Mouse (Mus musculus): ENCODE data around the gene Pmel.
A peak's percentile ranks its signal among the peaks of the same experiment; 100 is the strongest.
"Not testable (repeated sequence)": the region's sequence is repeated elsewhere in the genome, so short reads cannot be mapped to it uniquely, and the experiment has no call there.

Gene Pmel

DNA sequence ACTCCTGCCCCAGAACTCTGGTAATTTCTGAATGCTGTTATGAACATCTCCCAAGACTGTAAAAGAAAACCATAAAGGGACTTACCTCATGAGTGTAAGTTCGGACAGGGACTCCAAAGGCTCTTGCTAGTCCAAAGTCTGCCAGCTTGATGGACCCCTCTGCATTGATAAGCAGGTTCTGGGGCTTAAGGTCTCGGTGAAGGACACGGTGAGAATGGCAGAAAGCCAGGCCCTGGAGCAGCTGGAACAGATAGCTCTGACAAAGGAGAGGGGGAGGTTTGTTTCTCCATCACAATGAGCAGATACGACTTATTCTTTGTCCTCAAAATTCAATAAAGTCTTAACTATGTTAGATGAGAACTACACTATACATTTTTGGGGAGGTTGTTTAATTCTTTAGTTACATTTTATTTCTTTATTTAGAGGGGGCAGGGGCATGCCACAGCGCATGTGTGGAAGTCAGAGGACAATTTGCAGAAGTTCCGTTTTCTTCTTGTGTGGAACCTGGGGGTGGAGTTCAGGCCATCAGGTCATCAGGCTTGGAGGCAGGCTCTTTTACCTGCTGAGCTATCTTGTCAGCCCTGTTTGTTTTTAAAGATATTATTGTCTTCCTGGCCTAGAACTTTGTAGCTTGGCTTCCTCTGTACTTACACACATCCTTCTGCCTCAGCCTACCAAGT lies 1.5 kb upstream of the Pmel start:
- no peak for DNase-seq (ENCODE audit: low read depth in 2 of 2, low spot score in 2 of 2)

DNA sequence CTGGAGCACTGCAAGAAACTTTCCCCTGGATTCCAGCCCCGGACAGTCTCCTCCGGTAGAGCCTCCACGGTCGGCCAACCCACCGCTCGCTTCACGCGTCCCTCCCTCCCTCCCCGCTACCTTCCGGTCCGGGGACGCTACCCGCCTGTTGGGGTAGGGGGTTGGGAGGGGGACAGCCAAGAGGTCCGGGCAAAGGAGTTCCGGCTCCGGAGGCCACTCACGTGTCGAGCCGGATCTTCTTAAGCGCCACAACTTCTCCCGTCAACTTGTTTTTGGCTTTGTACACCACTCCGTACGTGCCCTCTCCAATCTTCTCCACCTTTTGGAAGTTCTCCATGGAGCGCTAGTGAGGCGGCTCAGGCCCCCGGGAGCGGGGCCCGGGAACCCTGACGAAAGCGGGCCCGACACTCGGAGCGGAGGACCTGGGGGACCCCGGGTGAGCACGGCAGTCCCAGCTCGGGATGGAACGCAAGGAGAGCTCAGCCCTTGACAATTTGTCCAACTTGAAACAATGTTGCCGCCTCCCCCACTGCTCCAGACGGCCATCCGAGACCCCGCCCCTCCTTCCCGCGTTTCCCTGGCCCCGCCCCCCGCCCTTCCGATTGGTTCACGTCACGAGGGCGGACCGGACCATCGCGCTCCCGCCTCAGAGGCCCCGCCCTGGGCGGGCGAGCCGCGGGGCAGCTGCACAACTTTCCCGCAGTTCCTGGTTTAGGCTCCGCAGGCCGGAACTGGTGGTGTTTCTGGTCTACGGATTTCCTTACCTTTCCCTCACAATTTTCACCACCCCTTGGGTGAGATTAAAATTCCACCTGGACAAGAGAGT lies 709 bp downstream of the Pmel start, which contains the start of gene Cdk2:
Cdk2 (minus strand) TSS at position 541 of the 826 bp plus-strand sequence.
- peak; percentile 58 to 70 for DNase-seq (ENCODE audit: low read depth in 2 of 2, low spot score in 2 of 2)

DNA sequence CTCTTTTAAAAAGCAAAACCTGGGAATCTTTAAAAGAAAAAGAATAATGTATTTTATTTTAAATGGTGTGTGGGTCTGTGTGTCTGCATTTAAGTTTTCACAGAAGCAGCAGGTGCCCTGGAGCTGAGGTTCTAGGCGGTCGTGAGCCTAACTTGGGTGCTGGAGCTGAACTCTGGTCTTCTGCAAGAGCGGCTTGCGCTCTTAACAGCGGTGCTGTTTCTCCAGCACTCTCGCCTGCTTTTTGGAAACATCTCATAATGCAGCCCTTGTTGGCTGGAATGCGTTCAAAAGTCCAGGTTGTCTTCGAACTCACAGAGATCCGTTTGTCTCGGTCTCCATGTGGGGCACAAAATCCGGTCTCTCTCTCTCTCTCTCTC lies 1.3 kb downstream of the Pmel start:
- DNase-seq (ENCODE audit: low read depth in 2 of 2, low spot score in 2 of 2), result no peak

DNA sequence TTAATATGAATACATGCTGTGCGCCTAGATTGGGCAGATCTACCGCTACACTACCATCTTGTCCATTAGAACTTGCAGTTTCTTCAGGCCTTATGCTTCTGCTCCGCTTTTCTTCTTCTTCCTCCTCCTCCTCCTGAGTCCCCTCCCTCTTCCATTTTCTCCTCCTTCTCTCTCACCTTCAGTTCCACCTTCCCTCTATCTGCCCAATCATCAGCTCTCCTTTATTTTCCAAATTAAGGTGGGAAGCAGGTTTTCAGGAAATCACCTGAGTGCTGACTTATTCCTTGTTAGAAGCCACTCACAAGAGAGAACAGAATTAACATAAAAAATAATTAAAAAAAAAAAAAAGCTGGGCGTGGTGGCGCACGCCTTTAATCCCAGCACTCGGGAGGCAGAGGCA lies 7.3 kb downstream of the Pmel start:
- DNase-seq (ENCODE audit: low read depth in 2 of 2, low spot score in 2 of 2), result not testable (repeated sequence)

DNA sequence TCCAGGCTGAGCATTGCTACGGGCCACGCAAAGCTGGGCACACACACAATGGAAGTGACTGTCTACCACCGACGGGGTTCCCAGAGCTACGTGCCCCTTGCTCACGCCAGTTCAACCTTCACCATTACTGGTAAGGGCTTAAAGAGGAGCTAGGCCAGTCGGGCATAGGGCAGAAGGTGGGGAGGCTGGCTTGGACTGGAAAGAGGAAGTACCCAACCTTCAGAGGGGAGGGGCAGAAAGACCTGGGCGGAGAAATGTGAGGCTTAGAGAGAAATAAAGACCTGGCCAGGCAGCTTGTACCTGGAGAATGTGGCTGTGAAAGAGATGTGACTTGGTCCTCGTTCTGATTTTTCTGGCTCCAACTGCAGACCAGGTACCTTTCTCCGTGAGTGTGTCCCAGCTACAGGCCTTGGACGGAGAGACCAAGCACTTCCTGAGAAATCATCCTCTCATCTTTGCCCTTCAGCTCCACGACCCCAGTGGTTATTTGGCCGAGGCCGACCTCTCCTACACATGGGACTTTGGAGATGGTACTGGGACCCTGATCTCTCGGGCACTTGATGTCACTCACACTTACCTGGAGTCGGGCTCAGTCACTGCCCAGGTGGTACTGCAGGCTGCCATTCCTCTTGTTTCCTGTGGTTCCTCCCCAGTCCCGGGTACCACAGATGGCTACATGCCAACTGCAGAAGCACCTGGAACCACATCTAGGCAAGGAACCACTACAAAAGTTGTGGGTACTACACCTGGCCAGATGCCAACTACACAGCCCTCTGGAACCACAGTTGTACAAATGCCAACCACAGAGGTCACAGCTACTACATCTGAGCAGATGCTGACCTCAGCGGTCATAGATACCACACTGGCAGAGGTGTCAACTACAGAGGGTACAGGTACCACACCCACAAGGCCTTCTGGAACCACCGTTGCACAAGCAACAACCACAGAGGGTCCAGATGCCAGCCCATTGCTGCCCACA lies 11.9 kb downstream of the Pmel start:
- DNase-seq (ENCODE audit: low read depth in 2 of 2, low spot score in 2 of 2), result peak; percentile 87 to 93

DNA sequence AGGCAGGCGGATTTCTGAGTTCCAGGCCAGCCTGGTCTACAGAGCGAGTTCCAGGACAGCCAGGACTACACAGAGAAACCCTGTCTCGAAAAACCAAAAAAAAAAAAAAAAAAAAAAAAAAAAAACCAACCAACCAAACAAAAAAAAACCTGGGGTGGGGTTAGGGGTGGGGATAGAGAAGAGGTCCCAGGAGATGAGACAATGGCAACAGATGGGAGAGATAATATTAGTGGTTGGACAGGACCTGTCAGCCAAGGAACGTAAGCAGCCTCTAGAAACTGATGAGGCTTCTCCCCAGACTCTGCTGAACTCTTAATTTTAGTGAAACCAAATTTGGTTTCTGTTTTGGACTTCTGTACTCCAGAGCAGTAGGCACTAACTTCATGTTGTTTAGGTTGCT lies 21.5 kb downstream of the Pmel start:
- not testable (repeated sequence) for DNase-seq (ENCODE audit: low read depth in 2 of 2, low spot score in 2 of 2)

DNA sequence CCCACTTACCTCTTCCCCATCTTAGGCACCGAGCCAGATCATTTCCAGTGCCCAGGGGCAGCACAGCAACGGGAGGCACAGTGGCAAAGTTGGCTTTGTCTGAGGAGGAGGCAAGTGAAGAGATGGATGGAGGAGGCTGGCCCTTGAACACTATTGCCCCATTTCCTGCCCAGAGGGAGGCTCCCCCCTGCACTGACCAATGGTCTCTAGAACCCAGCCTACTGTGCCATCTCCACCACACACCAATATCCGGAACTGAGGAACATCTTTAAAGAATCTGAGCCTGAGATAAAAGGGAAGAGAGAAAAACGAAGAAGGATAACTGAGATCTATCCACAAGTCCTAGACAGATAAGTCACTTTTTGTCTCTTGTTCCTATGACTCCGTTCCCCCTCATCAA lies 24.1 kb downstream of the Pmel start:
- DNase-seq (ENCODE audit: low read depth in 2 of 2, low spot score in 2 of 2), result no peak

DNA sequence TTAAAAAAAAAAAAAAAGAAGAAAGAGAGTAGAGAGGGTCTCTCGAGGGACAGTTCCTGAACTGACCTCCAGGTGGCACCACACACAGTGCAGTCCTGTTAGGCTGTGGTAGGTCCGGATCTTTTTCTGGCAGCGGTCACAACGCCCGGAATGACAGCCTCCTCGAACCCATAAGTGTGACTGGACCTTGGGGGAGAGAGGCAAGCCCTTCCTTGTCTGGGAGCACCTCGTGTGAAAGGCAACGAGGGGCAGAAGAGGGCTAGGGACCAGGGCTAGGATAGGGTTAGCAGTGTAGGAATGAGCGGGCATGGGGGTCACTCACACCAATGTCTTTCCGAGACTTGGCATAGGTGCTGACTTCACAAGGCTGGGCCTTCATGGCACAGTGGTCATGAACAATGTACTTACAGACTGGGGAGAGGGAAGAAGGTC lies 27.0 kb downstream of the Pmel start:
- peak in 1 of 2 experiments; percentile 66 for DNase-seq (ENCODE audit: low read depth in 2 of 2, low spot score in 2 of 2)

DNA sequence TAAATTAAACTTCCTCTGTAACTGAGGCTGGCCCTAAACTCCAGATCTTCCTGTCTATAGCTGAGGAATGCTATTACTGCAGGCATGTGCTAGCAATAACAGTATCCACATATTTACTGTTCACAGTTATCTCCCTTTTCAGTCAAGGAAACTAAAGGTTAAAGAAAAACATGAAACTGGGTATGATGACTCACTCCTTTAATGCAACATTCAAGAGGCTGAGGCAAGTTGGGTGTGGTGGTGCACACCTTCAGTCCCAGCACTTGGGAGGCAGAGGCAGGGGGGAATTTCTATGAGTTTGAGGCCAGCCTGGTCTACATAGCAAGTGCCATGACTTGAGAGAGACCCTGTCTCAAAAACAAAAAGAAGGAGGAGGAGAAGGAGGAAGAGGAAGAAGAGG lies 28.0 kb downstream of the Pmel start:
- no peak for DNase-seq (ENCODE audit: low read depth in 2 of 2, low spot score in 2 of 2)

DNA sequence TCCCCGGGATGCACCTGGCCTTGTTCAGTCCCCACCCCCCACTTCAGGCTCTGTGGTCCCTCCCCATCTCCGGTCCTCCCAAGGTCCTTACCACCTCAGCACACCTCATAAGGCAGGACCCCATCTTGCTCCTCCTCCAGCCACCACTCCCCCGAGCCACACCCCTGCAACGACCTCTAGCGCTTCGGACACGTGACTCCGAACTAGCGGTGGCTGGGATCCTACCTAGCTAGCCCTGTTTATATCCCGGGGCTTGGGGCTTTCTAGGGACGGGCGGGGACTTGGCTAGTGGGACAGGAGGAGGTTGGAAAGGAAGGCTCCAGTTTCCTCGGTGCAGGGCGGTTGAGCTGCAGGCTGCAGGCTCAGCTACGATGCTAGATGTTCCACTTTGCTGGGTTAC lies 33.4 kb downstream of the Pmel start:
- DNase-seq (ENCODE audit: low read depth in 2 of 2, low spot score in 2 of 2), result no peak

DNA sequence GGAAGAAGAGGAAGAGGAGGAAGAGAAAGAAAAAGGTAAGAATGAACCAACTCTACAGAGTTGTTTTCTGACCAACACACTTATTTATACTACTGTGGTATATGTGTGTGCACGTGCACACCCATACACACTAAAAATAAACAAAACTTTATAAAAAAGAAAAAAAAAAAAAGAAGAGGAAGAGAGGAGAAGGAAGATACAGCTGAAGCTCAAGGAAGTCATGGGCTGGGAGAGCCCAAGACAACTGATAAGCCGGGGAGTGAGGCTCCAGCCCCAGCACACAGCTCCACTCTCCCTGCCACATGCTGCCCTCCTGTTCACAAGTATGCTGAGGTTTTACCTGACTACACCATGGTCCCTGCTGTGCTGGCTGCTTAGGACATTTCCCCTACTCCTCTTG lies 36.3 kb downstream of the Pmel start:
- no peak for DNase-seq (ENCODE audit: low read depth in 2 of 2, low spot score in 2 of 2)

DNA sequence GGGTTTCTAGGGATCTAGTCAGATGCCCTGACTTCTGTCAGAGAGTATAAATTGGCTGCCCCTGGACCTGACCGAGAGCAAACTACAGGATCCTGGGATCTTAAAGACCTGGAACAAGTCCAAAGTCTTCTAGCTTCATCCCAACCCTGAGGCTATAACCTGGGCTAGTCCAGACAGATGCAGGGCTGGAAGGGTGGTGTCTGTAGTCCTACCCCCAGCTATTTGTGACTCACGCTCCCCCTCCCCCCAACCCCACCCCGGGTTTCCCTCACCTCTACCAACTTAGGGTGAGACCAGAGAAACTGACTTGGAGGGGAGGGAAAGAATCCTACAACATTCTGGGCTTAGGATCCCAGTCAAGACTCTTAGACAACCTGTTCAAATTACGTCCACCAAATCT lies 38.6 kb downstream of the Pmel start:
- DNase-seq (ENCODE audit: low read depth in 2 of 2, low spot score in 2 of 2), result no peak

DNA sequence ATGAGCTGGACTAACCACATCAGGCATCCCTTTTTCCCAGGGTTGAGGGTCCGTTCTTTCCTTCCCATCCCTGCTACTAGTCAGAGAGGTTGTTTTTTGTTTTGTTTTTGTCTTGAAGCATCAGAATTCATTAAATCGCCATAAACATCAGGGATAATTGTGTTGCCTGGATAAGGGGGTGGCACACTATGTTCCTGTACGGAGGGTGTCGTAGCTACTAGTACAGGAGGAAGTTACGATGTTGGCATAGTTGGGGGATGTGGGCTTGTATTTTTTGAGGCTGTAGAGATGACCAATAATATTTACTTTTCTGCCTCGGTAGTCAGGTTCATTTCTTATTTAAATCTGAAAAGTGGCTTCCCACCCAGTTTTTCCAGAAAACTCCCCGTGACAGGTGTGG lies 39.2 kb downstream of the Pmel start:
- no peak for DNase-seq (ENCODE audit: low read depth in 2 of 2, low spot score in 2 of 2)

DNA sequence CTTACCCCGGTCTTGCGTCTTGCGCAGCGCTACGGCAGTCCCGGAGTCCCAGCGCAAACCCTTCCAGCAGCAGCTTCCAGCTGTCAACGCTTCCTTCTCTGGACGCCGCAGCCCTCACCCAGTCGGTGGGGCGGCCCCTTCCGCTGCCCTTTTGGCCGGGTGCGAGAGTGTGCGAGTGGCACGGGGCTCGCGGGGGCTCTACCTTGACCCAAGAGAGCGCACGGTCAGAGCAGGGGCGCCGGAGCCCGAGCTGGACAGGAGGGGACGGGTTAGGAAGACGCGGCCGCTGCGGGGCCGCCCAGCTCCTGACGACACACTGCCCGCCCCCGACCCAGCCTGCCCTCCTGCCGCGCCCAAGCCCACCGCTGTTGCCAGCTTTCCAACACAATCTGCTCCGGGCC lies 39.8 kb downstream of the Pmel start:
- peak; percentile 28 to 34 for DNase-seq (ENCODE audit: low read depth in 2 of 2, low spot score in 2 of 2)

DNA sequence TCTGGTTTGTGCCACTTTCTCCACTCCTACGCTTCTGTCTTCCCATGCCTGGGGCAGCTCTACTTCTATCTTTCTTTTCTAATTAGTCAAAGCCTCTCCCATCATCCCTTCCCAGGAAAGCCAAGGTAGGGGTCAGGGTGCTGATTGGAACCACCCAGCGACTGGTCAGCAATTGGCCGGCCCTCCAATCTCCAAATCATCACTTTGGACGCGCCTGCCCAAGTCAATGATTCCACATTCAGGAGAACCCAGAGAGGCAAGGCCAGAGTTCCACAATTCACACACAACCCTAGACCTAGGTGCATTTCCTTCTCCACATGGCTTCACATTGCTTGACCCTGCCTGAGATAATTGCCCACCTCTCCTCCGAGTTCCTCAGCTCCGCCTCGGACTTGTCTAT lies 40.2 kb downstream of the Pmel start:
- no peak for DNase-seq (ENCODE audit: low read depth in 2 of 2, low spot score in 2 of 2)

DNA sequence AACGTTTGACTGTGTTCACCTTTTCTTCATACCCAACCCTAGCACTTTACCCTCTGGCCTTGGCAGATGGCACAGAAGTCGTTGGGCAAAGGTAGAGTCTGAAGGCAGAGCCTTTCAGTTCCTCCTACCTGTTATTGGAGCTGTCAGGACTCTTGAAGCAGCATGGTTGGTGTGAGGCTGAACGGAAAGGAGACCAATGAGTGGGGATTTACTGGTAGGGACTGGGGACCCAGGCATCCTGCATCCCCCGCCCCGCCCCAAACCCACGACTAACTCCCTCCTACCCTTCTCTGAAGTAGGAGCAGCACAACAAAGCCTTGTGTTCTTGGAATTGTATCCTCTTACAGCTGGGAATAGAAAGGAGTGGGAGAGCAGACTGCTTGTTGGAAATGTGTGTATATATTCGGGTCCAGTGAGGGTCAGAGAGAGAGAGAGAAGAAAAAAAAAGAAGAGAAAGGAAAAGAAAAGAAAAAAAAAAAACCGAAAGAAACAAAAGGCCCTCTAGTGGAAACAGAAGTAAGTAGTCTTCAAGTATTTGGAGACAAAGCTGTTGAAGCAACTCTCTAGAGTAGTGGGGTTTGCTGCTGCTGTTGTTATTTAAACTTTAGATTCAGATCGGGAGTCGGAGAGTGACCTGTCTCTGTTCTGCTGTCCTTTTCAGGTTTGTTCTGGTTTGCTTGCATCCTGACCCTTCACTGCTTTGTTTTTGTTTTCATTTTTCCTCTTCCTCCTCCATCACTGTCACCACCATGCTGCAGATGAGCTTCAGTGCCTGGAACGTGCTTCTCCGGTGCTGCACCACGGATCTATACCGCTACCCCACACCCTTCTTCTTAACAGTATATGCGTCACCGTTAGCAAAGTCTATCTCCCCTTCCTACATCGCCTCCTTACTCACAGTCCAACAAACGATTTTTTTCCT lies 40.9 kb downstream of the Pmel start, which contains the start of gene Dgka:
Dgka (minus strand) TSS at position 176 of the 922 bp plus-strand sequence.
- peak; percentile 58 to 72 for DNase-seq (ENCODE audit: low read depth in 2 of 2, low spot score in 2 of 2)

DNA sequence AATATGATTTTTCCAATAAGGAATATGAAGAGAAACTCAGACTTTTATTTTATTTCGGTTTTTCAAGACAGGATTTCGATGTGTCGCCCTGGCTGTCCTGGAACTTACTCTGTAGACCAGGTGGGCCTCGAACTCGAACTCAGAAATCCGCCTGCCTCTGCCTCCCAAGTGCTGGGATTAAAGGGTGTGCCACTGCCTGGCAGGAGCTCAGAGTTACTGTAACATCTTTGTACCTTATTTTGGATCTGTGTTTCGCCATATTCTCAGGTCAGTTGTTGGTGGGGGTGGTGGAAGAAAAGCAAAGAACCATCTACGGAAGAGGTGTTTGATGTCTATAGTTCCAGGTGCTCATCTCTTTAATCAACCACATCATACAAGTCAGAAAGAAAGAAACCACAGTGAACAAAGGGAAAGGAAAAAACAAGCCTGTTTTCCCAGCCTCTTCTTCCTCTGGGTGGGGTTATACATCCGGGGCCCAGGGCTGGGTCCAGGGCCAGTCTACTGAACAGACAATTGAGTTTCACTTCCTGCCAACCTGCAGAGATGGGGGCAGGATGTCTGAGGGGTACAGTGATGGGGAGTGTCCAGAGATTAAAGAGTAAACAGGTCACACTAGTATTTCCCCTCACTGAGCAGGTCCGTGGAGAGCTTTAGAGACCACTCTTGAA lies 42.1 kb downstream of the Pmel start:
- peak; percentile 83 to 89 for DNase-seq (ENCODE audit: low read depth in 2 of 2, low spot score in 2 of 2)

DNA sequence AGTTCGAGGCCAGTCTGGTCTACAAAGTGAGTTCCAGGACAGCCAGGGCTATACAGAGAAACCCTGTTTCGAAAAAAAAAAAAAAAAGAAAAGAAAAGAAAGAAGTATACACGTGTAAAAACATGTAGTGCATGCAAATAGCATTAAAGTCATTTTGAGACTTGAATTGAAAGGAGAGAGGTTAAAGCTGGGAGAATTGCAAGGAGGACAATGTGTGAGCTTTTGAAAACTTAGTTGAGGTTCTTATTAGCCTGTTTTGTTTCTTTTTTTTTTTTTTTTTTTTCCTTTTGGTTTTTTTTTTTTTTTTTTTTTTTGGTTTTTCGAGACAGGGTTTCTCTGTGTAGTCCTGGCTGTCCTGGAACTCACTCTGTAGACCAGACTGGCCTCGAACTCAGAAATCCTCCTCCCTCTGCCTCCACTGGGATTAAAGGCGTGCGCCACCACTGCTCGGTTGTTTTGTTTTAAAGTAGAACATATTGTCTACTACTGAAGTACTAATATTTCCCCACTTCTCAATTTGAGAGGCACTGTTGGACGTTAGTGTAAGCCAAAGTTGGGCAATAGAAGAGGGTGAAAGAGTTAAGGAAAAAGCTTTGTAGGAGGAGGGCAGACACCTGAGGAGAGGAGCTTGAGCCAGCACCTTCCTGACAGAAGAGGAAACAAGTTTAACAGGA lies 43.1 kb downstream of the Pmel start:
- no peak for DNase-seq (ENCODE audit: low read depth in 2 of 2, low spot score in 2 of 2)

DNA sequence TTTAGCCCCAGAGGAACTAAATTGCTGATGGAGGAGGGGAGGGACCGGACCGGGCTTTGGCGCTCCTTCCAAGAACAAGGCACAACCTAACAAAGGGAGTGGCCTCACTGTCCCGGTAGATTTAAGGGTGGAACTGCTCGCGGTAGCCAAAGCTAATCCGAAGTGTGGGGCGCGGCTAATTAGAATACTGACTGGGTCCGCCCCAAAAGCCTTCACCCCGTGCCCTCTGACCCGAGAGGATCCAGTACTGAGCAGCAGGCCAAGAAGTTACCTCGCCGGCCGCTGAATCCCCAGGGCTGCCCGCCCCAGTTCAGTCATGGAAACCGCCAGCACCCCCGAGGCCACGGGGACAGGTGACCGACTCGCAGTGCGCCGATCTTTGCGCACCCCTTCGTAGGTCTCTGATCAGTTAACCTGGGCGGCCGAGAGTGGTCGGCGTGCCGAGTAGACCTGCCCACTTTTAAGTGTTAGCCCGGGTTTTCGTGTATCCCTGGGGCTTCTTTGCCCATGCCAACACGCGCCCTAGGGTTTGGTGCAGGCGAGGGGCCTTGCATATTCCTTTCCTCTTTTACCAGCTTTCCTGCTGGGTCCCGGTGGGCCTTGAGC lies 43.8 kb downstream of the Pmel start, which contains the start of gene Pym1:
Pym1 (plus strand) TSS at position 244 of the 606 bp plus-strand sequence.
- peak; percentile 51 to 53 for DNase-seq (ENCODE audit: low read depth in 2 of 2, low spot score in 2 of 2)
